Mouse (Mus musculus) midbrain, embryonic 13.5 days (tissue): ENCODE measurements around the gene Necab2. TPM values are rescaled to one million over a fixed set of nuclear protein-coding genes. Genes with fewer than 3 reads are reported as not detected.

Experiments used
- ATAC-seq: fragments of 200-750 bp; cut with Nextera tagmentation; 2 replicates; pipeline ENCODE4 v1.8.0; 2017; ENCODE audit warnings: mild to moderate bottlenecking, moderate TSS enrichment, moderate library complexity
- H3K27ac ChIP-seq: fragments of 300-500 bp; sonication (generic); 2 replicates; pipeline ENCODE4 v1.5.1; 2015; ENCODE audit warnings: inconsistent platforms, mild to moderate bottlenecking, moderate library complexity
- H3K27me3 ChIP-seq: fragments of 300-500 bp; sonication (generic); 2 replicates; pipeline ENCODE4 v1.6.1; 2015; ENCODE audit warnings: mild to moderate bottlenecking, inconsistent platforms
- H3K36me3 ChIP-seq: fragments of 300-500 bp; sonication (generic); 2 replicates; pipeline ENCODE4 v1.6.1; 2015; ENCODE audit warnings: mild to moderate bottlenecking, inconsistent platforms
- H3K4me1 ChIP-seq: fragments of 300-500 bp; sonication (generic); replicated peaks from 2 replicates; pipeline ENCODE4 v1.6.1; 2015; ENCODE audit warnings: inconsistent platforms
- H3K4me2 ChIP-seq: fragments of 300-500 bp; sonication (generic); replicated peaks from 2 replicates; pipeline ENCODE4 v1.6.1; 2015; ENCODE audit warnings: moderate library complexity, mild to moderate bottlenecking, inconsistent platforms
- H3K4me3 ChIP-seq: fragments of 300-500 bp; sonication (generic); replicated peaks from 2 replicates; pipeline ENCODE4 v1.5.1; 2015; ENCODE audit warnings: mild to moderate bottlenecking, inconsistent platforms
- H3K9ac ChIP-seq: fragments of 300-500 bp; sonication (generic); replicated peaks from 2 replicates; pipeline ENCODE4 v1.6.1; 2015; ENCODE audit warnings: mild to moderate bottlenecking, inconsistent platforms
- H3K9me3 ChIP-seq: fragments of 300-500 bp; sonication (generic); 2 replicates; pipeline ENCODE4 v1.6.1; 2016; ENCODE audit warnings: mild to moderate bottlenecking, inconsistent platforms
- WGBS: fragments of 180-500 bp; shearing (Covaris S2); methylation state at CpG from one replicate; pipeline ENCODE4 v1.1.7; 2015; 5-methylcytosine and 5-hydroxymethylcytosine counted together
- polyA plus RNA-seq: library from polyadenylated mRNA; unstranded; fragments of >200 nt; fragmentation: Nextera tagmentation; extraction: Ambion mirVana; gene quantifications from 2 replicates; pipeline ENCODE4 v1.2.1, GENCODE M21; 2015

Gene Necab2
- polyA plus RNA-seq, 1 experiment from 2014 or later = 37.6 TPM

DNA sequence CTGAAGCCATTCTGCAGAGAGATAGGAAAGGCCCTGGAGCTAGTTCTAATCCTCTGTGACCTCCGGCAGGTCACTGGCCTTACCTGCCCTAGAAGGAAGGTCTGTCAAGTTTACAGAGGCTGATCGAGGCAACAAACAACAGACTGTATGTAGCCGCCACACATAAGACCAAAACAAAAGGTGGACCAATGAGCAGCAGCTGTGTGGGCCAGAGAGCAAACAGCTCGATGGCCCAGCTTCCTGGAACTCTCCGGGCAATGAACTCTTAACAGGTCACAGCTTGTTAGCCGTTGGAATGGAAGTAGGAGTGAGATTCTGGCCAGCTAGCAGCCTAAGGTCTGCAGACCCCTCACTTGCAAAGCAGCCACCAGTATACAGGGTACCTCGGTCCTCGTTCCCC, 16.3 kb upstream of the Necab2 start:
- H3K36me3 ChIP-seq = no peaks in the 10 kb centered on the region
- no peak overlapping the region for H3K27ac ChIP-seq
- H3K4me1 ChIP-seq = no peaks in the 10 kb centered on the region
- no peaks in the 10 kb centered on the region for H3K27me3 ChIP-seq
- WGBS = 82% methylated on average over 8 of the region's 8 CpGs
- H3K4me3 ChIP-seq = no peak overlapping the region
- H3K9ac ChIP-seq = no peak overlapping the region
- no peak for ATAC-seq
- no peaks in the 10 kb centered on the region for H3K9me3 ChIP-seq
- H3K4me2 ChIP-seq = no peak overlapping the region

DNA sequence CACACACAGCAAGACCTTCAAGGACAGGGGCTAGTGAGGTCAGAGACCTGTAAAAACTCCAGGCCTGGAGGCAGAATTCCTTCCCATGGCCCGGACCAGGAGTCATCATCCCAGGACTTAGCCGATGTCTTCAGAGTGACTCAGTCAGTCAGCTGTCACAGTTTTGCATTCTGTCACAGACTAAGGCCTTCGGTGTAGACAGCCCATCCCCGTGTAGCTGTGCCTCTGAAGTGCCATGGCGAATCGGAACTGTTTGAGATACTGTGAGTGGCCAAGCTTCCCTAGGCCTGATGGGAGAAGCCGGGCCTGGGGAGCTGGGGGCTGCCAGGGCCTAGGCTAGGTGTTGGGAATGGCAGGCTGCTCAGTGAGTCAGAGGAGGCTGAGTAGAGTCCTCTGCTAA, 15.8 kb upstream of the Necab2 start:
- no peaks in the 10 kb centered on the region for H3K27me3 ChIP-seq
- WGBS = 89% methylated on average over 7 of the region's 7 CpGs
- H3K4me3 ChIP-seq = no peak overlapping the region
- no peak for ATAC-seq
- no peaks in the 10 kb centered on the region for H3K36me3 ChIP-seq
- no peaks in the 10 kb centered on the region for H3K9me3 ChIP-seq
- H3K4me2 ChIP-seq = no peak overlapping the region
- H3K27ac ChIP-seq = no peak overlapping the region
- no peaks in the 10 kb centered on the region for H3K4me1 ChIP-seq
- H3K9ac ChIP-seq = no peak overlapping the region

DNA sequence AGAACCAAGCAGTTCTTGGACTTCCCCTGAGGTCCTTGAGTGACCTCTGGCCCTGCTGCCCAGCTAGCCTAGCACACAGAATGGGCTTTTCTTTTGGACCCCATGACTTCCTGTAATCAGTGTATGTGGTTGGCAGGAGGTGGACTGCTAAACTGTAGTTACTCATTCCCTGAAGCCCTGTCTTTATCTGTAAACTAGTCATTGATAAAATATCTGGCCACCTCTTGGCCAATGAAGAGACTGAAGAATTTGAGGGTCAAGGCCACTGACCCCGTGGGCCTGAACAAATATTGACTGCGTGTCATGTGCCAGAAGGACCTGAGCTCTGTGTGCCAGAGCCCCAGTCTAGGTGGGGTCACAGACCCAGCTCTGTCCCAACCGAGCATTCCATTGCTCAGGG, 14.1 kb upstream of the Necab2 start:
- no peak overlapping the region for H3K27ac ChIP-seq
- no peaks in the 10 kb centered on the region for H3K4me1 ChIP-seq
- H3K9me3 ChIP-seq = no peaks in the 10 kb centered on the region
- H3K9ac ChIP-seq = no peak overlapping the region
- WGBS = 57% methylated on average over 3 of the region's 3 CpGs
- ATAC-seq = no peak
- H3K36me3 ChIP-seq = no peaks in the 10 kb centered on the region
- no peaks in the 10 kb centered on the region for H3K27me3 ChIP-seq
- H3K4me2 ChIP-seq = no peak overlapping the region
- no peak overlapping the region for H3K4me3 ChIP-seq

DNA sequence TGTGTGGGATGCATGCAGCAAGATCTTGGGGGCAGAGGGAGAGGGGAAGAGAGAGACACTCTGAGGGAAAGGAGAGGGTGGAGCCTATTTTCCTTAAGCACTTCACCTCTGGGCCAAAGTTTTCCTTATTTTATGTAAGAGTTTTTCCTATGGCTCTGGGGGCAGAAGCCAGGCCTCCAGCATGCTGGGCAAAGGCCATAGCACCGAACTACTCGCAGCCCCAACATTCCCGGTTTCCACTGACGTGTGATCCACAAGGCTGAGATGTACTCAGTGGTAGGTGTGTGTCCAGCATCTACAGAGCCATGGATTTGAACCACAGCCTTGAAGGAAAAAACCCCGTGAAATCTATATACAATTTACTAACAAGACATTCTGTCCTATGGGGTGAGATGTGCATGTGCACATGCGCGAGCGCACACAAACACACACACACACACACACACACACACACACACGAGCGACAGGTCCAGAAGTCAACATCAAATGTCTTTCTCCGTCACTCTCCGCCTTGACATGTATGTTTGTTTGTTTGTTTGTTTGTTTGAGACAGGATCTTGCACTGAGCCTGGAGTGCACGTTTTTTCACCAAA, 12.8 kb upstream of the Necab2 start, which contains the start of gene Osgin1:
Gene Osgin1, plus strand, starts transcription at position 543 of the 593 bp plus-strand sequence.
- Histone ChIP-seq H3K27me3 (no peaks in the 10 kb centered on the region), H3K4me3 (no peak within 1 kb of the TSS), H3K9me3 (no peaks in the 10 kb centered on the region), H3K4me2 (no peak within 1 kb of the TSS), H3K27ac (no peak within 1 kb of the TSS), H3K9ac (no peak within 1 kb of the TSS), H3K4me1 (no peaks in the 10 kb centered on the region), H3K36me3 (no peaks in the 10 kb centered on the region)
- ATAC-seq = no peak
- 91% methylated on average over 13 of the region's 13 CpGs for WGBS

DNA sequence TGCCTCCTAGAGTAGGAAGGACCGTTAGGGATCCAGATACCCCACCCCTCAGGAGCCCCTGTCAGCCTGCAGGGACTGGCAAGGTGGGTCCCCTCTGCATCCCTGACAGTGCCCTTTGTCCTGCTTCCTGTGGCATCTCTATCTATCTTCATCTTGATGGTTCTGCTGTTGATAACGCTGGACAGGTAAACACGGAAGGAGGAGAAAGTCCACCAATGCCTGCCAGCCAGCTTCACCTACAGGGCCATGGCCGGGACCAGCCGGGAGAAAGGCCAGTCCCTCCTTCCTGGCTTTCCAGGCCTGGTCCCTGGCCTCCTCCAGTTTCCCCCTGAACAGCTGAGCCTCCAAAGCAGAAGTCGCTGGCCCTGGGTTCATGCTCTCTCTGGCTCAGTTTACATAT, 11.9 kb upstream of the Necab2 start:
- no peak overlapping the region for H3K27ac ChIP-seq
- no peaks in the 10 kb centered on the region for H3K36me3 ChIP-seq
- H3K4me3 ChIP-seq = no peak overlapping the region
- no peaks in the 10 kb centered on the region for H3K27me3 ChIP-seq
- no peak for ATAC-seq
- no peaks in the 10 kb centered on the region for H3K9me3 ChIP-seq
- H3K9ac ChIP-seq = no peak overlapping the region
- WGBS = 83% methylated on average over 6 of the region's 6 CpGs
- no peaks in the 10 kb centered on the region for H3K4me1 ChIP-seq
- no peak overlapping the region for H3K4me2 ChIP-seq

DNA sequence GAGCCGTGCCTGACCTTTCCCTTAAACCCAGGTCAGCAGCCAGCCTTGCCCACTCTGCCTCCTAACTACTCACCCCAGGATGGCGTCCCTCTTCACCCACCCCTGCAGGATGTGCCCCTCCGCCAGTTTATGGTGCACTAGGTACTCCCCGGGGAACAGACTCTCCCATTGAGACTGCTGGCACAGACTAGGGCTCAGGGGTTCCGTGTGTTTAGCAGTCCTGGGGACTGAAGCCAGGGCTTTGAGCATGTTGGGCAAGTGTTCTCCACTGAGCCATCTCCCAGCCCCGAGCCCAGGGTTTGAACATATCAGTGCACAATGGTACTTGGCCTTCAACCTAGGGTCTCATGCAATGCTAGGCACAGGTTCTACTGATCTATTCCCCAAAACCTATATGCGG, 11.0 kb upstream of the Necab2 start:
- H3K9ac ChIP-seq = no peak overlapping the region
- WGBS = 86% methylated on average over 7 of the region's 7 CpGs
- no peaks in the 10 kb centered on the region for H3K27me3 ChIP-seq
- no peaks in the 10 kb centered on the region for H3K36me3 ChIP-seq
- no peak overlapping the region for H3K4me2 ChIP-seq
- H3K27ac ChIP-seq = no peak overlapping the region
- no peak for ATAC-seq
- peaks cover 9% of the 10 kb centered on the region for H3K4me1 ChIP-seq
- H3K4me3 ChIP-seq = no peak overlapping the region
- no peaks in the 10 kb centered on the region for H3K9me3 ChIP-seq

DNA sequence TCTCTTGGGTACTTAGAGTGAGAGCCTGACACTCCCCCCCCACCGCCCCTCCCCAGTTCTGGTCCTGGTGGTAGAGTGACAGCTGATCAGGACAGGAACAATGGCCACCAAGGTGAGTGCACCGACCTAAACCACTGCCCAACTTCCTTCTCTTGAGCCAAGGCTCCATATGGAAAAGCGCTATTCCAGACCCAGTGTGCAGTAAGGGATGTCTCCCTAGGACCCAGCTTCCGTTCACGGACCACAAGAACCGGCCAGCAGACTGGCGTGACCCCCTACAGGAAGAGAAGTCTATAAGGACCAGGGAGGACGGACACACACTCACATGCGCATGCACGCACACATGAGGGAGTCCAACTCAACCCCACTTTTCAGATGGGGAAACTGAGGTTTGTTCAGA, 10.2 kb upstream of the Necab2 start:
- WGBS = 86% methylated on average over 10 of the region's 10 CpGs
- Histone ChIP-seq H3K4me1 (peaks cover 14% of the 10 kb centered on the region), H3K9me3 (no peaks in the 10 kb centered on the region), H3K27me3 (no peaks in the 10 kb centered on the region), H3K4me3 (no peak overlapping the region), H3K27ac (no peak overlapping the region), H3K9ac (no peak overlapping the region), H3K4me2 (no peak overlapping the region), H3K36me3 (no peaks in the 10 kb centered on the region)
- ATAC-seq = no peak

DNA sequence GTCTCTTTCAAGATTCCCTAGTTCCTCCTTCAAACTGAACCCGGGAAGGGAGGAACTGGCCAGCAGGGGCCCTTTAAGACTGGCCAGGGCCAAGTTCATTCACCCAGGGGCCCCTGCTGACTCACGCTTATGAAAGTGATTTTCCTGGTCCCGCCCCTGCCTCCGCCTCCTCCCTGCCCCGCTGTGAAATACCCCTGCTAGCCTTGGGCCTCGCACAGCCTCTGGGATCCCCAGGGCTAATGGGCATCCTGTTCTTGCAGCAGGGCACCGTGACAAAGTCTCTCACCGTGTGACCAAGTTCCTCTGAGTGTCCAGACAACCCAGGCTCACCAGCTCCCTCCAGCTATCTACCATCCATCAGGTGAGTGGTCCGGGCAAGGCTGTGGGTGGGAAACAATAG, 9.6 kb upstream of the Necab2 start:
- Histone ChIP-seq H3K9me3 (no peaks in the 10 kb centered on the region), H3K4me3 (no peak overlapping the region), H3K4me1 (peaks cover 14% of the 10 kb centered on the region), H3K27me3 (0 out of 2 replicates have a peak, but pooled peaks cover 5% of the 10 kb centered on the region), H3K9ac (no peak overlapping the region), H3K36me3 (no peaks in the 10 kb centered on the region), H3K4me2 (no peak overlapping the region), H3K27ac (no peak overlapping the region)
- no peak for ATAC-seq
- 23% methylated on average over 9 of the region's 9 CpGs for WGBS

DNA sequence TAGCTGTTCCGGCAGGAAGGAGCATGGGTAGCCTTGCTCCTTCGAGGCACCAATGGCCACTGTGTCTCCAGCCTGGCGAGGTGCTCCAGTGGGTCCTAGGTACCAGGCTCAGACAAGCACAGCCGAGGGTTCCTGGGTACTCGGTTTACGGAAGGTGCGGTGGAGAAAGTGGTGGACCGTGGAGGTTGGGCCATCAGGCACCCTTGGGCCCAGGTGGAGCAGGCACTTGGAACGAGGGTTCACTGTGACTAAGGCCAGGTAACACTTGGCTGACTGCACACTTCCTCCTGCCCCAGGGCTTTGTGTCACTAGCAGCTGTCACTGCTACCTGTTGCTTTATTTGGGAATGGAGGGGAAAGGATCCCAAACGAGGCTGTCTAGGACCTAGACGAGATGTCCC, 9.0 kb upstream of the Necab2 start:
- no peaks in the 10 kb centered on the region for H3K9me3 ChIP-seq
- H3K9ac ChIP-seq = no peak overlapping the region
- no peak overlapping the region for H3K4me3 ChIP-seq
- WGBS = 77% methylated on average over 11 of the region's 11 CpGs
- no peak overlapping the region for H3K27ac ChIP-seq
- H3K4me2 ChIP-seq = no peak overlapping the region
- peaks cover 14% of the 10 kb centered on the region for H3K4me1 ChIP-seq
- no peak for ATAC-seq
- H3K36me3 ChIP-seq = no peaks in the 10 kb centered on the region
- peaks cover 11% of the 10 kb centered on the region; the same call in 1 of the 2 replicates for H3K27me3 ChIP-seq

DNA sequence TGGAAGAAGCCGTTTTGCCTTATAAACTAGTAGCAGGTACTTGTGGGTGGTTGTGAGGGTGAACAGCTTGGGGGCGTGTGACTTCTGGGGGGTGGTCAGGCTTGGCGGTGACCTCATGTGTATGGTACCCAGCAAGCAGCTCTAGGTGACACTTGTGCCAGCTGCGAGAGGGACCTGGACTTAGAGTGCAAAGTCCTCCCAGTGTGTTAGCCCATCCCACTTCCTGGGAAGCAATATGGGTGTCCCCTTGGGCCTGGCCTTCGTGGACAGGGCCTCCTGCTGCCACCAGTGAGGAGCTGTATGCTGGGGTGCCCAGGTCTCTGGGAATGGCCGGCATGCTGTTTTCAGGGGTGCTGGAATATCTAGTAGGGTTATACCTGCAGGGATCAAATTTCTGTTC, 7.6 kb upstream of the Necab2 start:
- Histone ChIP-seq H3K4me1 (peaks cover 14% of the 10 kb centered on the region), H3K9me3 (no peaks in the 10 kb centered on the region), H3K9ac (no peak overlapping the region), H3K27me3 (peaks cover 16% of the 10 kb centered on the region; the same call in 1 of the 2 replicates), H3K4me2 (no peak overlapping the region), H3K36me3 (no peaks in the 10 kb centered on the region), H3K4me3 (no peak overlapping the region), H3K27ac (no peak overlapping the region)
- ATAC-seq = no peak
- WGBS = 83% methylated on average over 6 of the region's 6 CpGs

DNA sequence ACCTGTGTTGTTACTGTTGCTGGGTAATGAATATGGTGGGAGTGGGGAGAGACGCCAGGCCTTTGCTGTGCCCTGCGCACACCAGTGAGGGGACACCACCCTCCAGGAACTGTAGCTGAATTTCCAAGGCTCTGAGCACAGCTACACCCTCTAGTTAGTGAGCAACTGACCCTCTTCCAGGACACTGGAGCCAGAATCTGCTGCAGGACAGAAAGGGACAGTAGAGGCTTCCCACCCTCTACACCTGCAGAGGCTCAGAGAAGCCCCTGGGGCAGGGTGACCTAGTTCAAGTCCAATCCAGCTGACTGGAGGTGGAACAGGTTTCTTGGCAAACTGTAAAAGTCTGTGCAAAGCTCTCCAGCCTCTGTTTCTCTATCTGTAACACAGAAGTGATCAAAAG, 7.1 kb upstream of the Necab2 start:
- H3K4me1 ChIP-seq = peaks cover 14% of the 10 kb centered on the region
- H3K9ac ChIP-seq = no peak overlapping the region
- H3K36me3 ChIP-seq = no peaks in the 10 kb centered on the region
- H3K4me3 ChIP-seq = no peak overlapping the region
- WGBS = 93% methylated on average over 2 of the region's 2 CpGs
- no peaks in the 10 kb centered on the region for H3K9me3 ChIP-seq
- no peak overlapping the region for H3K4me2 ChIP-seq
- no peak for ATAC-seq
- no peak overlapping the region for H3K27ac ChIP-seq
- peaks cover 16% of the 10 kb centered on the region; the same call in 1 of the 2 replicates for H3K27me3 ChIP-seq

DNA sequence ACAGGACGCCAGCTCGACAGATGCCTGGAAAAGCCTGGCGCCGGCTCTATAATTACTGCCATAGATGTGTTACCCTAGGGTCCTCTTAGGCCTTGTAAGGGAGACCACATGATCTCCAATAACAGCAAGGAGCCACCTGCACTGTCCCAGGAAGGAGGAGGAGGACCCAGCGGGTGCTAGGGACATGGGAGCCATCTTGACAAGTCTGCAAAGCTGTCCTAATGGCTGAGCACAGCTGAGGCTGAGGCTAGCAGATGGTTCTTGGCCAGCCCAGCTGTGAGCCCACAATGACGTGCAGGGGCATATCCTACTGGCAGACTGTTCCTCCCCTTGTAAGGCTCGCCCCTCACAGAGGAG, 6.6 kb upstream of the Necab2 start:
- Histone ChIP-seq H3K27me3 (peaks cover 17% of the 10 kb centered on the region; the same call in 1 of the 2 replicates), H3K36me3 (no peaks in the 10 kb centered on the region), H3K4me1 (peaks cover 14% of the 10 kb centered on the region), H3K27ac (no peak overlapping the region), H3K9ac (no peak overlapping the region), H3K4me2 (no peak overlapping the region), H3K9me3 (no peaks in the 10 kb centered on the region), H3K4me3 (no peak overlapping the region)
- WGBS = 57% methylated on average over 7 of the region's 7 CpGs
- ATAC-seq = 0 out of 2 replicates have a peak, but pooled peaks have one; percentile 25
